Mouse (Mus musculus) midbrain, postnatal 0 days (tissue): ENCODE data around the gene Acad10. TPM values are rescaled to one million over a fixed set of nuclear protein-coding genes. Genes with fewer than 3 reads are reported as not detected.
"Not testable (repeated sequence)": the region's sequence is repeated elsewhere in the genome, so short reads cannot be mapped to it uniquely, and the experiment has no call there.

ENCODE experiments used
- ATAC-seq: fragments of 200-750 bp; cut with Nextera tagmentation; 2 replicates; pipeline ENCODE4 v1.8.0; 2017; ENCODE audit warnings: moderate number of reproducible peaks, mild to moderate bottlenecking, moderate TSS enrichment, moderate library complexity; ENCODE audit not compliant: low FRiP score
- DNase-seq: peaks from one replicate; pipeline ENCODE4 v3.0.0-alpha.2; 2015; ENCODE audit warnings: low spot score
- H3K27ac ChIP-seq: fragments of 300-500 bp; sonication (generic); 2 replicates; pipeline ENCODE4 v1.5.1; 2014; ENCODE audit warnings: low read depth, mild to moderate bottlenecking, low read length, mixed read lengths
- H3K27me3 ChIP-seq: fragments of 300-500 bp; sonication (generic); 2 replicates; pipeline ENCODE4 v1.6.1; 2014; ENCODE audit warnings: low read length, control low read depth, mixed read lengths; ENCODE audit not compliant: insufficient read depth
- H3K36me3 ChIP-seq: fragments of 300-500 bp; sonication (generic); 2 replicates; pipeline ENCODE4 v1.6.1; 2014; ENCODE audit warnings: low read length, control low read depth, mixed read lengths; ENCODE audit not compliant: insufficient read depth
- H3K4me1 ChIP-seq: fragments of 300-500 bp; sonication (generic); 2 replicates; pipeline ENCODE4 v1.6.1; 2014; ENCODE audit warnings: mild to moderate bottlenecking, control low read depth, antibody characterized with exemption, low read length, mixed read lengths; ENCODE audit not compliant: insufficient read depth
- H3K4me2 ChIP-seq: fragments of 300-500 bp; sonication (generic); 2 replicates; pipeline ENCODE4 v1.6.1; 2014; ENCODE audit warnings: low read depth, mild to moderate bottlenecking, low read length, mixed read lengths; ENCODE audit not compliant: poor library complexity, severe bottlenecking
- H3K4me3 ChIP-seq: fragments of 300-500 bp; sonication (generic); 2 replicates; pipeline ENCODE4 v1.5.1; 2014; ENCODE audit warnings: low read depth, mild to moderate bottlenecking, low read length, moderate library complexity
- H3K9ac ChIP-seq: fragments of 300-500 bp; sonication (generic); replicated peaks from 2 replicates; pipeline ENCODE4 v1.6.1; 2014; ENCODE audit warnings: mild to moderate bottlenecking, low read length, moderate library complexity, mixed read lengths; ENCODE audit not compliant: poor library complexity, severe bottlenecking
- H3K9me3 ChIP-seq: fragments of 300-500 bp; sonication (generic); 2 replicates; pipeline ENCODE4 v1.6.1; 2016; ENCODE audit warnings: low read length, control low read depth
- CTCF ChIP-seq: IDR thresholded peaks from 2 replicates; pipeline ENCODE4 v1.5.1; 2016; ENCODE audit warnings: antibody characterized with exemption, mild to moderate bottlenecking
- WGBS: fragments of 180-500 bp; shearing (Covaris S2); extraction: QIAGEN DNeasy Blood & Tissue Kit; methylation state at CpG from one replicate; pipeline ENCODE4 v1.1.7; 2014; 5-methylcytosine and 5-hydroxymethylcytosine counted together
- polyA plus RNA-seq: library from polyadenylated mRNA; unstranded; fragments of >200 nt; fragmentation: Nextera tagmentation; extraction: Ambion mirVana; gene quantifications from 2 replicates; pipeline ENCODE4 v1.2.1, GENCODE M21; 2015
- total RNA-seq: library from RNA; depleted of rRNA; stranded (reverse); fragments of >200 nt; gene quantifications from 2 replicates; pipeline ENCODE4 v1.2.3, GENCODE M21; 2014

Acad10 gene
- total and polyA plus RNA-seq, 2 experiments from 2014 or later, result 1.4 to 1.7 TPM

DNA sequence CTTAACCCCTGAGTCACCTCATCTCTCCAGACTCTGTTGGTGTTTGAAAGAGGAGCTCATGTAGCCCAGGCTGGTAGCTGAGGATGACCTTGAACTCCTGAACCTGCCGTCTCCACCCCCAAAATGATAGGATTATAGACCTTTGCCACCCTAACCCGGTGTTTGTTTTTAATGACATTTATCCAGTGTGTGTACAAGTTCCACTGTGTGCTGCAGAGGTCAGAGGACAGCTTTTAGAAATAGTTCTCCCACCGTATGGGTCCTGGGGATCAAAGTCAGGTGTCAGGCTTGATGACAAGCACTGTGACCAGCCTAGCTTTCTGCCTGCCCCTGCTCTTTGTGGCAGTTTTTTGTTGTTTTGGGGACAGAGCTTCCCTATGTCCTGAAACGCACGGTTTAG, 39.6 kb upstream of the Acad10 start:
- no peak overlapping the region for H3K9ac ChIP-seq
- no peaks in the 10 kb centered on the region for H3K27me3 ChIP-seq
- no peak overlapping the region for H3K4me2 ChIP-seq
- DNase-seq (no peak), ATAC-seq (no peak)
- no peak for TF ChIP-seq CTCF
- WGBS, result 42% methylated on average over 5 of the region's 5 CpGs
- H3K9me3 ChIP-seq, result no peaks in the 10 kb centered on the region
- H3K4me3 ChIP-seq, result no peak overlapping the region
- no peaks in the 10 kb centered on the region for H3K4me1 ChIP-seq
- H3K27ac ChIP-seq, result no peak overlapping the region
- no peaks in the 10 kb centered on the region for H3K36me3 ChIP-seq

DNA sequence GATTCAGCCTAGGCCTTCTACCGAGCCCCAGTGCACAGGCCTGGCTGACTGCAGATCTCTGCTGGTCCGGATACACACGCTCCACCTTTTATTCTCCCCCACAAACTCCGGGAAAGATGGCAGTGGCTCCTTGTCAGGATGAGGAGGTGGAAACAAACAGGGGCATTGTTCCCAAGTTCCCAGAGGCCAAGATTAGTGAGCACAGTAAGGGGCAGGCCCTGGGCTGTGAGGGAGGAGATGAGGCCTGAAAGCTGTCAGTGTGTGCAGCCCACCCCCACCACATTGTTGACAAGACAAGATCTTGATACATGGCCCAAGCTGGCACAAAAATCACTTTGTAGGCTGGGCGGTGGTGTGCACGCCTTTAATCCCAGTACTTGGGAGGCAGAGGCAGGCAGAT, 36.4 kb upstream of the Acad10 start:
- 35% methylated on average over 6 of the region's 6 CpGs for WGBS
- Histone ChIP-seq H3K4me3 (no peak overlapping the region), H3K36me3 (no peaks in the 10 kb centered on the region), H3K4me2 (no peak overlapping the region), H3K9ac (no peak overlapping the region), H3K27me3 (no peaks in the 10 kb centered on the region), H3K9me3 (no peaks in the 10 kb centered on the region), H3K27ac (no peak overlapping the region), H3K4me1 (no peaks in the 10 kb centered on the region)
- ATAC-seq (no peak), DNase-seq (no peak)
- TF ChIP-seq CTCF, result no peak

DNA sequence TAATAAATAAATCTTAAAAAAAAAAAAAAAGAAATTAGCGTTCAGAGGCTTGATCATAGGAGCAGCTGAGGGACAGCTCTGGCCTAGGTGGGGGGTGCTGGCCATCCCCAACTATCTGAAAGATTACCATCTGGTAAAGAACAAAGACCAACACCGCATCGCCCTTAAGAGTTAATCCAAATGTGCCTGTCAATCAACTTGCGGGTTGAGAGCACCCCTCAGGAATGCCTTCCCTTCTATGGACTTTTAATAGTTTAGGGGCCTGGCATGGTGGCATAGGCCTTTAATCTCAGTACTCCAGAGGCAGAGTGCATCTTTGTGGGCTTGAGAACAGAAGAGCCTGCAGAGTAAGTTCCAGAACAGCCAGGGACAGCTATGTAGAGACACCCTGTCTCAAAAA, 32.6 kb upstream of the Acad10 start:
- Histone ChIP-seq H3K27ac (no peak overlapping the region), H3K9me3 (no peaks in the 10 kb centered on the region), H3K4me3 (no peak overlapping the region), H3K4me2 (no peak overlapping the region), H3K27me3 (no peaks in the 10 kb centered on the region), H3K4me1 (no peaks in the 10 kb centered on the region), H3K36me3 (no peaks in the 10 kb centered on the region), H3K9ac (no peak overlapping the region)
- ATAC-seq, result no peak
- no peak for DNase-seq
- WGBS, result 74% methylated on average over 4 of the region's 4 CpGs
- no peak for TF ChIP-seq CTCF

DNA sequence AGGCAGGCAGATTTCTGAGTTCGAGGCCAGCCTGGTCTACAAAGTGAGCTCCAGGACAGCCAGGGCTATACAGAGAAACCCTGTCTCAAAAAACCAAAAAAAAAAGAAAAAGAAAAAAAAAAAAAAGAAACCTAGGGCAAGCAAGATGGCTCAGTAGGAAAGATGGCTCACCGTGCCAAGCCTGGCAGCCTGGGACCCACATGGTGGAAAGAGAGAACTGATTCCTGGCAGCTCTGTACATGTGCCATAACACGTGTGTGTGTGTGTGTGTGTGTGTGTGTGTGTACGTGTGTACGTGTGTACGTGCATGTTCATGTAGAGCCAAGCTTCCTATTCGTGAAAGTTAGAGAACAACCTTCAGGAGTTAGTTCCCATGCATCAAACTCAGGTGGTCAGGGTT, 31.1 kb upstream of the Acad10 start:
- ATAC-seq, H3K4me1 ChIP-seq, H3K4me3 ChIP-seq, DNase-seq, H3K4me2 ChIP-seq, H3K9me3 ChIP-seq, H3K9ac ChIP-seq, H3K36me3 ChIP-seq, H3K27me3 ChIP-seq, H3K27ac ChIP-seq: not testable (repeated sequence)
- 89% methylated on average over 7 of the region's 7 CpGs for WGBS

GRCm38 (mm10) chr5:121690482-121691211, 30.3 kb upstream of the Acad10 start:
- H3K36me3 ChIP-seq, result peaks cover 9% of the 10 kb centered on the region
- no peak overlapping the region for H3K4me3 ChIP-seq
- no peaks in the 10 kb centered on the region for H3K27me3 ChIP-seq
- no peak overlapping the region for H3K9ac ChIP-seq
- TF ChIP-seq CTCF, result no peak
- no peaks in the 10 kb centered on the region for H3K4me1 ChIP-seq
- H3K27ac ChIP-seq, result no peak overlapping the region
- 67% methylated on average over 7 of the region's 7 CpGs for WGBS
- ATAC-seq, result no peak
- peak; percentile 23 for DNase-seq
- no peak overlapping the region for H3K4me2 ChIP-seq
- H3K9me3 ChIP-seq, result no peaks in the 10 kb centered on the region

DNA sequence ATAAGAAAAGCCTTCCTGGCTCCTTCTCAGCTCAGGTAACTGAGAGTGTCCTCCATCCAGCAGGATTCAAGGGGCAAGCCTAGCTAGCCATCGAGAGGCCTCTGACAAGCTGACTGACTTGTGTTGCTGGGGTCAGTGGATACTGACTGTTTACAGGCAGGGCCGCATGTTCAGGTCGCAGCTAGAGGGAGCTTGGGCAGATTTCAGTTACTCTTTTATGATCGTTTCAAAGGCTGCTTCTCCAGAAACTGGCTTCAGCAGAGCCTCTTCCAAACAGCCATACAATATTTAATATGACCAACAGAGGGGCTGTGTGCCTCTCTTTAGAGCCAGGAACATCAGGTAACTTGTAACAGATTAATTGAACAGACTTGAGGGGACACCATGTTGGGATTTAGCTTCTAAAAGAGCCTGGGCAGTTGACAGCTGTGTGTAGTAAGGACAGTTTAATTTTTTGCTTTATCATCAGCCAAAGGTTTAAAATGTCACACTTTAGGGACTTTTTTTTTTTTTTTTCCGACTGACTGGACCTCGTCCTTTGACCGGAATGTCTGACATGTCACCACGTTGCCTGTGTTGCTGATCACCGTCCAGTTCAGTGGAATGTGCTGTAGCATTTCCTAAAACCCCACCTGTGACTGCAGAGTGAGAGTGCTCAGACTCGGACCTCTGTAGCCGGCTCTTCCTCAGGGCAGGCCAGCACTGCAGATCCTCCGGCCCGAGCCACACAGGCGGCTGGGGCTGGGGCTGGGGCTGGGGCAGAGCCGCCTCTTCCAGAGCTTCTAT, 26.0 kb upstream of the Acad10 start:
- Histone ChIP-seq H3K9me3 (no peaks in the 10 kb centered on the region), H3K9ac (no peak overlapping the region), H3K27ac (no peak overlapping the region), H3K27me3 (no peaks in the 10 kb centered on the region), H3K4me1 (no peaks in the 10 kb centered on the region), H3K4me2 (no peak overlapping the region), H3K4me3 (no peak overlapping the region), H3K36me3 (peaks cover 48% of the 10 kb centered on the region)
- no peak for DNase-seq
- no peak for ATAC-seq
- peak; percentile 44; the same call in 1 of the 2 replicates for TF ChIP-seq CTCF
- WGBS, result 86% methylated on average over 15 of the region's 15 CpGs
